Mouse (Mus musculus) embryonic fibroblast, embryonic 13.5 days (primary cell): ENCODE measurements at regions not wholly inside any gene's neighbourhood (a gene's known extent, or its start where the extent isn't known, plus 50 kb on each side); places are given as distances from the start of the nearest gene placed in this dataset.
A peak's percentile ranks its signal among the peaks of the same experiment; 100 is the strongest.

Experiments used
- H3K27ac ChIP-seq: 2 replicates; pipeline ENCODE4 v1.5.1; 2012; ENCODE audit warnings: low read length, control low read depth, inconsistent platforms; ENCODE audit not compliant: insufficient read depth
- H3K4me1 ChIP-seq: 2 replicates; pipeline ENCODE4 v1.6.1; 2011; ENCODE audit warnings: low read length; ENCODE audit not compliant: control insufficient read depth, insufficient read depth
- H3K4me3 ChIP-seq: 2 replicates; pipeline ENCODE4 v1.5.1; 2011; ENCODE audit warnings: mild to moderate bottlenecking, control low read depth, low read length; ENCODE audit not compliant: insufficient read depth
- CTCF ChIP-seq: IDR thresholded peaks from 2 replicates; pipeline ENCODE4 v1.5.1; 2011; ENCODE audit warnings: mild to moderate bottlenecking, control low read depth, low read length, moderate library complexity, borderline replicate concordance; ENCODE audit not compliant: insufficient read depth
- POLR2A ChIP-seq: IDR thresholded peaks from 2 replicates; pipeline ENCODE4 v1.6.1; 2011; ENCODE audit warnings: low read depth, mild to moderate bottlenecking, control low read depth, low read length, moderate library complexity

- H3K4me1 ChIP-seq = peaks cover under 1% of the 10 kb centered on the region; the same call in 1 of the 2 replicates
Observed at GRCm38 (mm10) chr16:76530886-76531285, 157.3 kb upstream of the Nrip1 start.

GRCm38 (mm10) chr16:76529613-76530012 lies 156.0 kb upstream of the Nrip1 start:
- TF ChIP-seq CTCF (no peak), POLR2A (no peak)
- H3K27ac ChIP-seq = no peak overlapping the region

More at GRCm38 (mm10) chr16:76530886-76531285, 157.3 kb upstream of the Nrip1 start:
- Histone ChIP-seq H3K27ac (no peak overlapping the region), H3K4me3 (no peak overlapping the region)
- no peak for TF ChIP-seq POLR2A
- no peak for TF ChIP-seq CTCF

DNA sequence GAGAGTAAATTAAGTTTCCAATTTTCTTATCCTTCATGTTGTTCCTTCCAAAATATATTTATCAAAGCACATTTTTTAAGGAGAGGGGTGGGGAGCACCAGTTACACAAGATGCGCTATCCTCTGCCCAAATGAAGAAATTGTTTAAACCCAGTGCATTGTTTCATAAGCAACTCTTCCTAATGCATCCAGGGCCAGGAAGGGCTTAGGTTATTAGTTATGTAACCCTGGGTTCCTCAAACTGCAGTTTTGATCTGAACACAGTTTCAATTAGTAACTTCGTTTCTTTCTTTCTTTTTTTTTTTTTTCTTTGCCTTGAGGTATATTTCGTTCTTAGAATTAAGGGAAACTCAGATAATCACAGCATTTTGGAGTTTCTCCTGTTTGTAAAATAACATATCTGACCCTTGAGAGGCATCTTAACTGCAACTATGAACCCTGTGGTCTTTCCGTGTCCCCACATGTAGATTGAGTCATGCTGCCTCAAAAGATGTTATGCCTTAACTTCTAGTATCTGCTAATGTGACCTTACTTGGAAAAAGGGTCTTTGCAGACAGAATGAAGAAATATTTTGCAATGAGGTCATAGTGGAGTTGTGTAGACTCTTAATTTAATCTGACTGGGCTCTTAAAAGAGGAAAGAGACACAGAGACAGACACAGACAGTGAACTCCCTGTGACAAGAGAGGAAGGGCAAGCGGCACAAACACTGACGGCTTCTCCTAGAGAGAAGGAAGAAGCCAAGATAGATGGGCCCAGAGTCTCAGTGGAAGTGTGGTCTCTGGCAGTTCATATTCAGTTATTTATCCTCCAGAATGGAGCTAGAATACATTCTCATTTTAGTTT lies 153.7 kb upstream of the Nrip1 start:
- TF ChIP-seq CTCF (no peak), POLR2A (no peak)

More at GRCm38 (mm10) chr16:76529613-76530012, 156.0 kb upstream of the Nrip1 start:
- peaks cover 5% of the 10 kb centered on the region; the same call in 1 of the 2 replicates for H3K4me1 ChIP-seq
- H3K4me3 ChIP-seq = no peak overlapping the region

DNA sequence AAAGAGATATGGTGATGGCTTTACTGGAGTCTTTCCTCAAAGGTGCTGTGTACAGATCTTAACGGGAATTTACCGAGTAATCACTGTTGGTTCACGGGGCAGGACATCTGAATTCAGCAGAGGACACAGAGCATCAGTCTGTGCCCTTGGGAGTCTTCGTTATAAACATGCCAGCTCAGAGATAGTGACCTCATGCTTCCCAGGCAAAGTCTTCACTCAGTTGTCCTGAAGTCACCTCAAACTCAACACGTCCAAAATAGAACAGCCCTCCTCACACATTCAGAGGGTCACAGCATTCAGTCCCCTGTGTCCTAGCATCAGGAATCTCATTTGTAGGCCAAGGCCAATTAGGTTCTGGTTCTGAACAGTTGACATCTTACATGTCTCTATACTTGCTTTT lies 151.9 kb upstream of the Nrip1 start:
- Histone ChIP-seq H3K27ac (peak overlapping the region; percentile 37; the same call in 1 of the 2 replicates), H3K4me1 (peaks cover 5% of the 10 kb centered on the region; the same call in 1 of the 2 replicates), H3K4me3 (no peak overlapping the region)
- no peak for TF ChIP-seq POLR2A
- no peak for TF ChIP-seq CTCF

More for the DNA sequence above, 153.7 kb upstream of the Nrip1 start:
- Histone ChIP-seq H3K4me1 (peaks cover 5% of the 10 kb centered on the region; the same call in 1 of the 2 replicates), H3K4me3 (no peak overlapping the region), H3K27ac (no peak overlapping the region)

GRCm38 (mm10) chr16:76524921-76525320 lies 151.3 kb upstream of the Nrip1 start:
- TF ChIP-seq CTCF (no peak), POLR2A (no peak)
- Histone ChIP-seq H3K4me3 (no peak overlapping the region), H3K4me1 (peaks cover 5% of the 10 kb centered on the region; the same call in 1 of the 2 replicates), H3K27ac (no peak overlapping the region)

DNA sequence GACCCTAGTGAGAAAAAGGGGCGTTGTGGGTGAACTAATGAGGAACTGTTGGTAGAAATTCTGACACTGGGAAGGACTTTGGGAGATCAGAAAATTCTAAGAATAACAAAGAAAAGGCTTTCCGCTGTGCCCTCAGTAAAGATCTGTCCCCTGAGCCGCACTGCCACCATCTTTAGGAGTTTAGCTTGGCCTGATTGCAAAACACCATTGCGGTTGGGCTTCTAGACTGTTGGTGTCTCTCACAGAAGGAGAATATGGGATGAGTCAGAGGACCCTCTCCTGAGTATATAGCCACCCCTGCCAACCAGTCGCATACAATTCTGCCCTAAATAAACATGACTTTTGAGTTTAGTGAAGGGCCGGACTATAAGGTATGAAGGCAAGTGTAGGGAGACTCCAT lies 147.5 kb upstream of the Nrip1 start:
- no peak overlapping the region for H3K4me3 ChIP-seq
- H3K4me1 ChIP-seq = peaks cover 5% of the 10 kb centered on the region; the same call in 1 of the 2 replicates
- TF ChIP-seq CTCF = no peak
- TF ChIP-seq POLR2A = no peak
- H3K27ac ChIP-seq = no peak overlapping the region

DNA sequence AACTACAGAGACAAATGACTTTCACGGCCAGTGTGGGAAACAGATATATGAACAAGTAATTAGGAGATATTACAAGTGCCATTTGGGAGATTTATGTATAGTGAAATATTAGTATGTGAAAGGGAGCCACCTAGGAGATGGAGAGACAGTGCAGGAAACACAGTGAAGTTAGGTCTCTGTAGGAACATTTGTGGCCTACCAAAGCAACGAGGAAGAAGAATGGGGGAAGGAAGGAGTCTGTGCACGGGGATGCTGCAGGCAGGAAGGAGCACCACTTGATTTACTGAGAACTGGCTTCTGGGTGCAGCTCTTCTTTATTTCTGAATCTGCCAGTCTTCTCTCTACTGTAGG lies 147.0 kb upstream of the Nrip1 start:
- H3K4me3 ChIP-seq = no peak overlapping the region
- peaks cover 2% of the 10 kb centered on the region; the same call in 1 of the 2 replicates for H3K4me1 ChIP-seq
- no peak overlapping the region for H3K27ac ChIP-seq
- TF ChIP-seq CTCF (no peak), POLR2A (no peak)

- Histone ChIP-seq H3K4me1 (no peaks in the 10 kb centered on the region), H3K4me3 (no peak overlapping the region), H3K27ac (no peak overlapping the region)
- TF ChIP-seq POLR2A (no peak), CTCF (no peak)
Observed at GRCm38 (mm10) chr16:76519911-76520642, 146.4 kb upstream of the Nrip1 start.

DNA sequence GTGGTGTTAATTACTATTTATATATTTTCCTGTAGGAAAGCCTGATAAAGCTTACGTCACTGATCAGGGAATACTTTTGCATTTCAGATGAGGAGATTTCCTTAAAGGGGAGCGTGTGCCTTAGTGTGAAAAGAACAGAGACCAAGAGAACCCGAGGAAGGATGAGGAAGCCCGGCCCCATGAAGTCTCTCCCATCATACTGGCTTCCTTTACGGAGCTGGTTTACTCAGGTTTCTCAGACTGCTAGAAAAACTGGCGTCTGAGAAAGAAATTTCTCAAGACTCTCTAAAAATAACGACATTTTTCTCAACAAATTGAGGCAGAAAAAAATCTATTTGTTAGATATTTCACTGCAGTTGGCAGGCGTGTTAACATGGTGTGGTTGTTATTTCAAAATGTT lies 137.2 kb upstream of the Nrip1 start:
- H3K4me1 ChIP-seq = no peaks in the 10 kb centered on the region
- no peak overlapping the region for H3K27ac ChIP-seq
- H3K4me3 ChIP-seq = no peak overlapping the region
- TF ChIP-seq POLR2A (no peak), CTCF (no peak)
